Comparison of ENCODE assay signal across 13 mouse cellular contexts in the genomic region with DNA sequence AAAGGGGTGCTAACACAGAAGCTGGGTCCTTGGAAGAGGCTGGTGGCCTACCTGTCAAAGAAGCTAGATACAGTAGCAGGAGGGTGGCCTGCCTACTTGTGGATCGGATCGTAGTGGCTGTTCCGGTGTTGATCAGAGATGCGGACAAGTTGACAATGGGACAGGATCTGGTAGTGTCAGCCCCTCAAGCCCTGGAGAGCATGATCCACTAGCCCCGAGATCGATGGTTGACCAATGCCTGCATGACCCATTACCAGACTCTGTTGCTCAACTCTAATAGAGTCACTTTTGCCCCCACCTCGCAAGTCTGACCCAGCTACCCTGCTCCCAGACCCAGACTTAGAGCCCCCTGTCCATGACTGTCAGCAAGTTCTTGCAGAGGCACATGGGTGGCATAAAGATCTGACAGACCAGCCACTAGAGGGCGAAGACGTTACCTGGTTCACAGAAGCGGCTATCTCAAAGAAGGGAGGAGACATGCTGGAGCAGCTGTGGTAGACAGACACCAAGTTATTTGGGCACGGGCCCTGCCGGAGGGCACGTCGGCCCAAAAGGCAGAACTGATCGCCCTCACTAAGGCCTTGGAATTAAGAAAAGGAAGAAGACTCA. TPM values are rescaled to one million over a fixed set of nuclear protein-coding genes. Genes with fewer than 3 reads are reported as not detected.
DNase-seq lines count a peak whose midpoint lies in the region; ATAC-seq and TF ChIP-seq lines count a peak whose summit lies in the region.
"Not testable (repeated sequence)": the region's sequence is repeated elsewhere in the genome, so short reads cannot be mapped to it uniquely, and the experiment has no call there.
"Had no signal": no experiment of that assay in that cellular context is flagged by ENCODE, and none has a peak within 500 bp of the region (broad histone marks: within the 10 kb centered on the region; RNA-seq: fewer than 3 reads in every experiment).

No protein-coding gene starts in this region.

- TF ChIP-seq CTCF in forebrain, postnatal 0 days (IDR thresholded peaks at IDR 0.05; ENCODE audit: low read depth) = peak; percentile 28
- TF ChIP-seq CTCF in kidney, adult 2 months (conservative IDR thresholded peaks at IDR 0.05; ENCODE audit: insufficient read depth, insufficient read length, low read depth, low read length) = peak; percentile 65
- TF ChIP-seq CTCF in liver, embryonic 14.5 days (IDR thresholded peaks at IDR 0.05; ENCODE audit: low read depth) = peak; percentile 70

- 54% methylated on average over 11 of the region's 15 CpGs for WGBS in forebrain, postnatal 0 days
- WGBS in kidney, adult 2 months = 41% methylated on average over 12 of the region's 15 CpGs
- WGBS in liver, embryonic 14.5 days (ENCODE audit: insufficient replicate concordance) = 26% methylated on average over 11 of the region's 15 CpGs

- not testable (repeated sequence) for TF ChIP-seq POLR2A in kidney, adult 2 months (IDR thresholded peaks at IDR 0.05; ENCODE audit: low read depth, low read length)

- not testable (repeated sequence) for H3K27me3 ChIP-seq in forebrain, postnatal 0 days (ENCODE audit: insufficient read depth, low read length); kidney, adult 2 months (replicated peaks; ENCODE audit: control insufficient read depth, insufficient read depth, low read length); liver, embryonic 14.5 days (ENCODE audit: control insufficient read depth, insufficient read depth, low read length)

- not testable (repeated sequence) for H3K36me3 ChIP-seq in forebrain, postnatal 0 days (ENCODE audit: insufficient read depth); kidney, adult 2 months (ENCODE audit: control insufficient read depth, insufficient read depth, low read length); liver, embryonic 14.5 days (replicated peaks; ENCODE audit: control insufficient read depth, insufficient read depth, low read depth)

- DNase-seq in A20 (ENCODE audit: low read depth, low spot score) = peak; percentile 44
- DNase-seq in ZHBTc4 (ENCODE audit: low read depth, low spot score) = peak; percentile 67
- peak; percentile 2 for DNase-seq in cerebellum, adult 9-10 months
- DNase-seq in forebrain, postnatal 0 days; liver, embryonic 14.5 days (ENCODE audit: low read depth in 3 of 3, low spot score in 3 of 3): not testable (repeated sequence)
- peak; percentile 28 for DNase-seq in kidney, adult 2 months
- peak; percentile 24 for DNase-seq in retina, embryonic 14.5 days (ENCODE audit: low spot score)
- DNase-seq in thymus, postnatal 10 days (ENCODE audit: low spot score in 2 of 2) = peak; percentile 43 to 47

- not testable (repeated sequence) for H3K9me3 ChIP-seq in forebrain, postnatal 0 days (ENCODE audit: low read length); liver, embryonic 14.5 days (ENCODE audit: control insufficient read depth, low read length)

- not testable (repeated sequence) for H3K27ac ChIP-seq in forebrain, postnatal 0 days (ENCODE audit: low read depth, low read length); kidney, adult 2 months (ENCODE audit: insufficient read depth, low read depth, low read length); liver, embryonic 14.5 days

- not testable (repeated sequence) for ATAC-seq in forebrain, postnatal 0 days; liver, embryonic 14.5 days (ENCODE audit: insufficient read depth)

- H3K9ac ChIP-seq in forebrain, postnatal 0 days; liver, embryonic 14.5 days (replicated peaks): not testable (repeated sequence)

- not testable (repeated sequence) for TF ChIP-seq EP300 in liver, embryonic 14.5 days (IDR thresholded peaks at IDR 0.05; ENCODE audit: low read depth)

- not testable (repeated sequence) for H3K4me2 ChIP-seq in forebrain, postnatal 0 days (ENCODE audit: low read depth); liver, embryonic 14.5 days (ENCODE audit: low read depth)

- not testable (repeated sequence) for H3K4me3 ChIP-seq in forebrain, postnatal 0 days (ENCODE audit: low read depth, low read length); kidney, adult 2 months (ENCODE audit: insufficient read depth, low read depth, low read length); liver, embryonic 14.5 days (ENCODE audit: insufficient read depth in 1 of 2, low read depth in 2 of 2, low read length in 2 of 2)

- H3K4me1 ChIP-seq in forebrain, postnatal 0 days (ENCODE audit: insufficient read depth); kidney, adult 2 months (ENCODE audit: control insufficient read depth, insufficient read depth, low read length); liver, embryonic 14.5 days (replicated peaks; ENCODE audit: control insufficient read depth in 2 of 2, insufficient read depth in 2 of 2, low read length in 1 of 2): not testable (repeated sequence)

RNA-seq across cellular contexts. Expression of a gene that starts 3.9 kb away (rescaled TPM):
- not detected in 2 replicates for total RNA-seq in forebrain, postnatal 0 days (2014; rRNA removed)
- 0.08 TPM in 1 of 2 replicates, not detected in the other for polyA plus RNA-seq in forebrain, postnatal 0 days (2015; fragmentation: Nextera tagmentation; extraction: Ambion mirVana)
- polyA plus RNA-seq in kidney, adult 2 months (2012; rRNA removed) = 0.26 and 2.4 TPM in 2 replicates
- polyA plus RNA-seq in liver, embryonic 14.5 days (2012; rRNA removed) = 0.02 TPM in 1 of 2 replicates, not detected in the other
- polyA plus RNA-seq in liver, embryonic 14.5 days (2014; fragmentation: Nextera tagmentation; extraction: Ambion mirVana) = not detected in 2 replicates
- total RNA-seq: gastrocnemius, postnatal 10 days; layer of hippocampus, postnatal 36 days had no signal
- polyA plus RNA-seq: embryonic facial prominence, embryonic 13.5 days; hindbrain, embryonic 13.5 days; neural tube, embryonic 15.5 days had no signal

RNA-seq across cellular contexts. Expression of a gene that starts 34.0 kb away (rescaled TPM):
- total RNA-seq in forebrain, postnatal 0 days (2014; rRNA removed) = not detected in 2 replicates
- 0.16 TPM in 1 of 2 replicates, not detected in the other for polyA plus RNA-seq in forebrain, postnatal 0 days (2015; fragmentation: Nextera tagmentation; extraction: Ambion mirVana)
- 2.1 and 2.8 TPM in 2 replicates for polyA plus RNA-seq in kidney, adult 2 months (2012; rRNA removed)
- 0.04 and 0.05 TPM in 2 replicates for polyA plus RNA-seq in liver, embryonic 14.5 days (2012; rRNA removed)
- polyA plus RNA-seq in liver, embryonic 14.5 days (2014; fragmentation: Nextera tagmentation; extraction: Ambion mirVana) = 0.06 TPM in 1 of 2 replicates, not detected in the other
- total RNA-seq: gastrocnemius, postnatal 10 days; layer of hippocampus, postnatal 36 days had no signal
- polyA plus RNA-seq: embryonic facial prominence, embryonic 13.5 days; hindbrain, embryonic 13.5 days had no signal

RNA-seq across cellular contexts. Expression of a gene that starts 51.7 kb away (rescaled TPM):
- total RNA-seq in forebrain, postnatal 0 days (2014; rRNA removed) = not detected in 2 replicates
- polyA plus RNA-seq in forebrain, postnatal 0 days (2015; fragmentation: Nextera tagmentation; extraction: Ambion mirVana) = not detected in 2 replicates
- 0.08 and 0.16 TPM in 2 replicates for polyA plus RNA-seq in kidney, adult 2 months (2012; rRNA removed)
- polyA plus RNA-seq in liver, embryonic 14.5 days (2012; rRNA removed) = 2.2 and 3.6 TPM in 2 replicates
- polyA plus RNA-seq in liver, embryonic 14.5 days (2014; fragmentation: Nextera tagmentation; extraction: Ambion mirVana) = 6.3 and 6.9 TPM in 2 replicates
- total RNA-seq: layer of hippocampus, postnatal 36 days had no signal
